Mouse (Mus musculus): ENCODE results near the gene Adgrg5.
A peak's percentile ranks its signal among the peaks of the same experiment; 100 is the strongest.

Gene Adgrg5

GRCm38 (mm10) chr8:94917352-94917751, 6.1 kb upstream of the Adgrg5 start:
- peak; percentile 70 to 79 for DNase-seq (ENCODE audit: low read depth in 2 of 2, low spot score in 2 of 2)

- DNase-seq (ENCODE audit: low read depth in 2 of 2, low spot score in 2 of 2) = no peak
These were observed 5.5 kb upstream of the Adgrg5 start, which contains the start of gene Ccdc102a for GRCm38 (mm10) chr8:94917851-94918495. Ccdc102a (minus strand) TSS chr8:94918098.

GRCm38 (mm10) chr8:94919256-94919655, 4.2 kb upstream of the Adgrg5 start:
- DNase-seq (ENCODE audit: low read depth in 2 of 2, low spot score in 2 of 2) = peak; percentile 37 to 69

- no peak for DNase-seq (ENCODE audit: low read depth in 2 of 2, low spot score in 2 of 2)
These were observed 1.3 kb upstream of the Adgrg5 start for GRCm38 (mm10) chr8:94922176-94922575.

GRCm38 (mm10) chr8:94922602-94923001, 892 bp upstream of the Adgrg5 start:
- no peak for DNase-seq (ENCODE audit: low read depth in 2 of 2, low spot score in 2 of 2)

GRCm38 (mm10) chr8:94928227-94928626, 4.7 kb downstream of the Adgrg5 start:
- DNase-seq (ENCODE audit: low read depth in 2 of 2, low spot score in 2 of 2) = no peak

- no peak for DNase-seq (ENCODE audit: low read depth in 2 of 2, low spot score in 2 of 2)
These were observed 10.4 kb downstream of the Adgrg5 start for GRCm38 (mm10) chr8:94933918-94934317.

- DNase-seq (ENCODE audit: low read depth in 2 of 2, low spot score in 2 of 2) = no peak
These were observed 11.7 kb downstream of the Adgrg5 start for GRCm38 (mm10) chr8:94935172-94935571.

- DNase-seq (ENCODE audit: low read depth in 2 of 2, low spot score in 2 of 2) = peak; percentile 63 to 76
These were observed 19.1 kb downstream of the Adgrg5 start for GRCm38 (mm10) chr8:94942566-94942965.

GRCm38 (mm10) chr8:94945185-94945584, 21.7 kb downstream of the Adgrg5 start:
- DNase-seq (ENCODE audit: low read depth in 2 of 2, low spot score in 2 of 2) = no peak

GRCm38 (mm10) chr8:94948421-94948820, 24.9 kb downstream of the Adgrg5 start:
- DNase-seq (ENCODE audit: low read depth in 2 of 2, low spot score in 2 of 2) = no peak

- no peak for DNase-seq (ENCODE audit: low read depth in 2 of 2, low spot score in 2 of 2)
These were observed 25.5 kb downstream of the Adgrg5 start for GRCm38 (mm10) chr8:94949010-94949409.

GRCm38 (mm10) chr8:94950046-94950445, 26.6 kb downstream of the Adgrg5 start:
- DNase-seq (ENCODE audit: low read depth in 2 of 2, low spot score in 2 of 2) = peak; percentile 65 to 68

- DNase-seq (ENCODE audit: low read depth in 2 of 2, low spot score in 2 of 2) = no peak
These were observed 27.0 kb downstream of the Adgrg5 start for GRCm38 (mm10) chr8:94950458-94950857.

GRCm38 (mm10) chr8:94952086-94952485, 28.6 kb downstream of the Adgrg5 start:
- no peak for DNase-seq (ENCODE audit: low read depth in 2 of 2, low spot score in 2 of 2)

- DNase-seq (ENCODE audit: low read depth in 2 of 2, low spot score in 2 of 2) = no peak
These were observed 30.3 kb downstream of the Adgrg5 start for GRCm38 (mm10) chr8:94953624-94954367.

- no peak for DNase-seq (ENCODE audit: low read depth in 2 of 2, low spot score in 2 of 2)
These were observed 30.9 kb downstream of the Adgrg5 start for GRCm38 (mm10) chr8:94954368-94954737.

GRCm38 (mm10) chr8:94954921-94955758, 31.6 kb downstream of the Adgrg5 start:
- DNase-seq (ENCODE audit: low read depth in 2 of 2, low spot score in 2 of 2) = peak; percentile 37 to 64

- peak in 1 of 2 experiments; percentile 27 for DNase-seq (ENCODE audit: low read depth in 2 of 2, low spot score in 2 of 2)
These were observed 32.6 kb downstream of the Adgrg5 start for GRCm38 (mm10) chr8:94956078-94956574.

GRCm38 (mm10) chr8:94962201-94962600, 38.7 kb downstream of the Adgrg5 start:
- no peak for DNase-seq (ENCODE audit: low read depth in 2 of 2, low spot score in 2 of 2)

GRCm38 (mm10) chr8:94964828-94965227, 41.3 kb downstream of the Adgrg5 start:
- no peak for DNase-seq (ENCODE audit: low read depth in 2 of 2, low spot score in 2 of 2)

Measured in CD8-positive naive resting alpha-beta T cell, adult 2 months (primary cell).